Mouse (Mus musculus) T-helper 2 cell (primary cell): ENCODE measurements around the gene Il12a.

Experiments
- in situ Hi-C: fragments of 300-600 bp; cut with MboI, MseI; formaldehyde crosslinking; loops from one replicate; pipeline ENCODE4 v1.15.1; 2025; ENCODE audit warnings: high pct_unique_total_duplicates

Gene Il12a

DNA sequence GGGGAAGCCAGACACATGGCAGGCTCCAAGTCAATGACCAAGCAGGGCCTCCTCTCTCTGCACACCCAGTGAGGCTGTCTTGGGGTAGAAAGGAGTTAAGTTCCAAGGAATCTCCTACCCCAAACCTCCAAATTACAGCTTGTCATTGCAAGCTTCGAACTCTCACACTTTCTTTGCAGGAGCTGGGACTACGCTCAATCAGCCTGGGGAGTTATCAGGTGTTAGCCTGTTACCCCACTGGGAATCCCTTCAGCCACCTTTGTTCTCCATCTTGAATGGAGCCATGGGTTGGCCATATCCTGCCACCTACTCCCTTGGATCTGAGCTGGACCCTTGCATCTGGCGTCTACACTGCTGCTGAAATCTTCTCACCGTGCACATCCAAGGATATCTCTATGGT, at the start of gene Il12a:
TSS of gene Il12a (plus strand) at position 301 of the 400 bp plus-strand sequence.
- in situ Hi-C loops = no loop called here

DNA sequence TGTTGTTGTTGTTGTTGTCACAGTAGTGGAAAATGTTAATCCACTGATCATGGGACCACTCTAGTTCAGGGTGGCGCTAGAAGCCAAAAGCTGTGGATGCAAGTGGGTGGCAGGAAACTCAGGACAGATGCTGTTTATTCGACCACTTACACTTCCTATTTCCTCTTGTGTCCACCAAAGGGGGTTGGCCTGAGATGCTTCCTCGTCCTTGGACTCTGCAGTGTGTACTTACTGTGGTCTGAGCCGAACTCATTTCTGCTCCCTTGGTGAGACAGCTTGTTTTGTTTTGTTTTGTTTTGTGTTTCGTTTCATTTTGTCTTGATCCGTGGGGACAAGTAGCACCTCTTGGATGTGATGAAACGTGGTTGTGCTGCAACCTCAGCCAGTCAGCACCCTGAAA, 47.5 kb upstream of the Il12a start:
- in situ Hi-C loops = no loop called here

DNA sequence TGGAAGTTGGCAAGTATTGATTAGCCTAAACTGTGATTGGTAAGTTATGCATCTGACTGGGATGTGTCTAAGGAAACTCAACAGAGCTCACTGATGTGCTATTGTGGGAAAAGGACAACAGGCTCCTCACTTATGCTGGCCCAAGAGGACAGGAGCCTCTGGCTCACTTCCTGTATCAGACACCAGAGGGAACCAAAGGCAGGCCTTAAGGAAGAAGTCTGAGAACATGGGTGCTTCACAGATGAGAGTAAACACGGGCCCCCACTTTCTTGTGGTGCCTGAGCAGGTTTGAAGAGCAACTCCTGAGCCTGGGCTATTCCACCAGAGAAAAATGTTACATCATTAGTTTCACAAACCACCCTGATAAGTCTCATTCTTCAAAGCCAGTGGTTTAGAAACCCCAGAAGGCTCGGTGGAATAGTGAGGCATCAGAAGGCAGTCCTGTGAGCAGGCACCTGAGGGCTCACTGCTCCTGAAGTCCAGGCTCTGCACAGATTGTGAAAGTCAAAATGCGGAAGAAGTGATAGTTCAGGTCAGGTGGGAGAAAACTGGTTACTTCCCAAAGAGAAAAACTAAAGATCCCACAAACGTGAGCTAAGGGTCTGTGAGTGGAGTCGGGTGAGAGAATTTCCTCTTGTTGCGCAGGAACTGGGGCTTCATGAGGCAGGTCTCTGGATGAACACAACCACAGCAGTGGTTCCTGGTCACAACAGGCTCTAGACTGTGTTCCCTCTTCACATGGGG, 43.9 kb upstream of the Il12a start:
- in situ Hi-C loops = no loop called here

DNA sequence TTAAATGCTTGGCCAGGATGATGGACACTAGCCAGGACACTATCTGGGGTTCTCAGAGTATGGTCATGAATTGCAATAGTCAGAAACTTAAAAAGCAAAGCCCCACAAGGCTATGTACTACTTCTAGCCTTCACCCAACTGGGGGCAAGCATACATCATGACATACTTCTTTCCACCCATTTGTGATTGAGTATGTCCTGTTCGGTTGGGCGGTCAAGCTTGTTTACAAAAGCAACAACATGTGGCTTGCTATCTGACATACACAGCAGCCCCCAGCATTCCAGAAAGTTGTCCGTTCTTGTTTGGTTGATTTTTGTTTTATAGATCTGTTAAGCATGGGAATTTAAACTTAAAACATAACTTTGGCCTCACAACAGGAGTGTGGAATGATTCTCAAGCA, 43.2 kb upstream of the Il12a start:
- in situ Hi-C loops = no loop called here

DNA sequence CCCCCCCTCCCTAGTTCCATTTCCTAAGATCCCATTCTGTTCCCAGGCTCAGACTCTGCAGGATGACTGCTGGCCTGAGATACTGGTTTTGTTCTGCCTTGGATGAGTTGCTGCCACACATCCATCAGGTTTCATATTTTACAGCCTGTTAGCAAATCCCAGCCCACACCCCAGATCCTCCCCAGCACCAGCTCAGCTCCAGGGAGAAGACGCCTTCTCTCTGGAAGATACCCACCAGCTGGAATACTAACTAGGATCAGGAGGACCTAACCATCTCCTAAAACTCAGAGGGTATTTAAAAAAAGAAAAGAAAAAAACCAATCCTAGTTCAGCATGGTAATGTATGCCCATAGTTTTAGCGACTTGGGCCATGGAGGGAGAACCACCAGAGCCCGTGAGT, 40.2 kb upstream of the Il12a start:
- in situ Hi-C loops = no loop called here

DNA sequence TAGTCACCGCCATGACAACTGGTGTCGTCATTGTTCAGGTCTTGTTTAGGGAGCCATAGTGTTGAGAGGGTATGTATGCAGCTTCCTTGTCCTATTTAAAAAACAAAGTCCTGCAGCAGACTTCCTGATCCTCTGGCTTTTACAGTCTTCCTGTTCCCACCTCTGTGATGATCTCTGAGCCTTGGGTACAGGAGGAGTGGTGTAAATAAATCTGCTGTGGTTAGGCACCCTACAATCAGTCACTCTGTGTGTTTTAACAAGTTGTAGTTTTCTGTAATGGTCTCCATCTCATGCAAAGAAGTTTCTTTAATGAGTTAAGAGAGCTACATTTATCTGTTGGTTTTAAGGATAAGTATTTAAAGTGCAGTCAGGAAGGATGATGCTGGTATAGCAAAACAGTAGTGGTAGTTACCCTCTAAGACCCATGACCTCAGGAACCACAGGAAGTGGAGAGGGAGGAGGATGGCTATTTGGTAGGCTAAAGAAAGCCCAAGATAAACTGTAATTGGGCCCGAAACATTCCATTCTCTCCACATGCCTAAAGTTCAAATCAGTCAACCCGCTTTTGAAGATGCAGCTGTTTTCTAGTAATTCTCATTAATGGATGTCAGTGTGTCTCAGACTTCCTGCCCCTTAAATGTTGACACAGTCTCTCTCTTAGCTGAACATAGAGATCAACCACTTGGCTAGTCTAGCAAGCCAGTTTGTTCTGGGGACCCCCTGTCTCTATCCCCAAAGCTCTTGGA, 33.7 kb upstream of the Il12a start:
- in situ Hi-C loops = no loop called here

DNA sequence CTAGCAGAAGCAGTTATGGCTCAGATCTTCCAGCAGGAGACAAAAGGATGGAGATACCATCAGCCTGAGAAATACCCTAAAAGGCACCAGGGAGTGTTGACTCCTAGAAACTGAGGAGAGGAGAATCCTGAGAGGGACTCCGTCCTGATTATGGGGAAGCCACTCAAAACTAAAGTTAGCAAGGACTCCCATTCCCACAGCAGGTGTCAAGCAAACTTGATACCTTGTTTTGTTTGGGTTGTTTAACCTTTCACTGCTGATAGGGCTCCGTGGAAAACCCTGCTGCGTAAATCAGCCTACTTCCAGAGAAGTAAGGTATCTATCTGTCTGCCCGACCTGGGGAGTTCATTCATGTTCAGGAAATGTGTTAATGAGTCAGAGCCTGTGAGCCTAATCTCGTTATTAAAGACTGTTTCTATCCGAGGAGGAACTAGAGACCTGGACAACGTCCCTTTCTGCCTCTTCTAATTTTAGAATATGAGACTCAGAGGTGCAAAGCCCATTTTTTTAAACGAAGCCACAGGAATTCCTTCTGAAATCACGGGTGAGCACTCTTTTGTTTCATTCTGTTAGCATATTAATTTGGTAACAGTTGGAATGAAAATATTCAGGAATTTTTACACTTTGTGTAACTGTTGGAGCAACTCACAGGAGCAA, 32.7 kb upstream of the Il12a start:
- in situ Hi-C loops = no loop called here

DNA sequence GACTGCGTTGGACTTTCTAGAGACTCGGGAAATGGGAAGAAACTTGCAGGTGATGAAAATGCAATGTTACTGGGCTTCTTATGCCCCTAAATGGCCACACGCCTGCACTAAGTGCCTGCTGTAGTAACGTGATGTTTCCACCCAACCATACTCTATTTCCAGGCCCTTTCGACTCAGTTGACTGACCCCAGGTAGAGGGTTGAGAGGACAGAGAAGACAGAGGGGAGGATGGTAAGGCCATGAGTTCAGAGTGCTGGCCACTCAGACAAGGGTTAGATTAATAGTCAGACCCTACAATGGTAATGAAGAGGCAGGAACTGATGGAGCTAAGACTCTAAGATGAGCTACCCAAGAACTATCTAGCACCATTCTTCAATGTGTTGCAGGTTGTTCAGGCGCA, 30.4 kb upstream of the Il12a start:
- in situ Hi-C loops = loop anchor here (10.0 kb wide), 1 partner anchor 1405 kb away; no protein-coding TSS in a partner anchor

DNA sequence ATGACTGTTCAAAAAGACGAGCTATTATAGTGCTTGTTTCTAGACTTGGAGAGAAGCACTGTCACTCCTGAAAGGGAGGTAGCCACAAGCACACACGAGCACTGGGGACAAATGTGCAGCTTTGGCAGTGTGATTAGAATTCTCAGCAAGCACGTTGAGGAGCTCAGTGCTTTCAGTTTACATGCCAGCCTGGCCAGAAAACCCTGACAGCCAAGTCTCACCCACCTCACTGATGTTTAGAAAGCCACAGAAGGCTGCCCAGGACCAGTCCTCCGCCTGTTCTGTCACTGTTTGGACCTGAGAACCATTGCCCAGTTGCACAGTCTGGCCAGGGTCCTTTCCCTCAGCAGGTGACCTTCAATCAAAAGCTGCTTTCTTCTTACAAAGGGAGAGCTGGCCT, 29.9 kb upstream of the Il12a start:
- in situ Hi-C loops = loop anchor here (10.0 kb wide), 1 partner anchor 1406 kb away; no protein-coding TSS in a partner anchor

DNA sequence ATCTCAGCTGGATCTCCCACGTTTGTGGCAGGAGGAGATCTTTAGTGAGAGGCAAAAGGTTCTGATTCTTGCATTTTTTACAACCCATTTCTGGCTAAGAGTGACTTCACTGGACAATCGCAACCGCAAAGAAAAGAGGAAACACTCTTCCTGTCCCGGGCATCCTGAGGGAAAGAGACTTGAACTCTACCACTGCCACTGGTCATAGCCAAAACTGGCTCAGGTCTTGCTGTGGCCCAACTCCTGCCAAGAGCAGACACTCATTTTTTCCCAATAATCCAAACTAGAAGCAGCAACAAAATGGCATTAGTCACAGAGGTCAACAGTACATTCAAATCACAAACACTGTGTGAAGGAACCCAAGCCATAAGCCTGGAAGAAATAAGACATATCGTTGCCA, 28.1 kb upstream of the Il12a start:
- in situ Hi-C loops = loop anchor here (10.0 kb wide), 1 partner anchor 1408 kb away; no protein-coding TSS in a partner anchor

DNA sequence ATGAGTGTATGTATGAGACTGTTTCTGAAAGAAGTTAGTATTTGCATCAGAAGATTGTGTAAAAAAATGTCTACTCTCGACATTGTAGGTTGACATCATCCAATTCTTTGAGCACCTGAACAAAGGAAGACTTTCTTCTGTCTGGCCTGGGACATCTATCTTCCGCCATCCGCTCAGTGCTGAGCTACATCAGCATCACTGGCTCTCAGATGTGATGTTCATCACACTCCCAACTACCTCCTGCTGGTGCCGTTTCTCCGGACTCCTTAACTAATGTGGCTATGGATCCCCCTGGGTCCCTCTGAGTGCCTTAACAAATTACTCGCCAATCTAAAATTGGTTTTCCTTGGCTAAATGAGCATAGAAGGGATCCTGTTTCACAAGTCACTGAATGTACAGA, 26.1 kb upstream of the Il12a start:
- in situ Hi-C loops = loop anchor here (10.0 kb wide), 1 partner anchor 1410 kb away; no protein-coding TSS in a partner anchor

DNA sequence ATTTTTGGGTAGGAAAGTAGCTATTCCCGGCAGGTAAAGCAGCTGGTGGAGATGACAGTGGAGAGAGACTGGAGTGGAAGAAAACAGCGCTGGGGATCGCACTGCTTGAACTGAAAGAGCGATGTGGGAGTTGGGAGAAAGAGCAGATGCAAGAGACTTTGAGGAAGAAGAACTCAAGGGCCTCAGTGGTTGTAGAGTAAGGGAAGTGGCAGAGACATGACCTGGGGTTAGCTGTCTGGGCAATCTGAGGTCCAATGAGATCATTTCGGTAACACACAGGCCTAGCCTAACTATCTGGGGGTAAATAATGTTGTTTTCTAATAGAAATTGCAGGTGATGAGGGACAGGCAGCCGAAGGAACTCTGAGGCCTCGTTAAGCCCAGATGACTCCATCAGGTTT, 24.1 kb upstream of the Il12a start:
- in situ Hi-C loops = loop anchor here (10.0 kb wide), 1 partner anchor 1412 kb away; no protein-coding TSS in a partner anchor

DNA sequence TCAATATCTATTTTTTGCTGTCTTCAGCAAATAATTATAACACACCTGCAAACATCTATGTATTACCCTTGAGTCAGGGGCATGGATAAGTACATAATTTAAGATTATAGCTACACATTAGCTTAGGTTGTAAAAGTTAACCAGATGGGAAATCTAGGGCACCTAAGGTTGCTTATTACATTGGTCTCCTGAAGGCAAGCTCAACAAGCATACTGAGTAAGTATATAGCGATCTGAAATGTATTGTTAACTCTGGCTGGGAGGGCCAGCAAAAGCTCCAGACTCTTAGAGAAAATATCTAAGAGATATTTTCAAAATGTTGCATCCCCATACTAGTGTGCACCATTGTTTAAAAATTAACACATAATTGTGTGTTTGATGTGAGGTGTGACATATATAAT, 22.6 kb upstream of the Il12a start:
- in situ Hi-C loops = loop anchor here (10.0 kb wide), 1 partner anchor 1413 kb away; no protein-coding TSS in a partner anchor

DNA sequence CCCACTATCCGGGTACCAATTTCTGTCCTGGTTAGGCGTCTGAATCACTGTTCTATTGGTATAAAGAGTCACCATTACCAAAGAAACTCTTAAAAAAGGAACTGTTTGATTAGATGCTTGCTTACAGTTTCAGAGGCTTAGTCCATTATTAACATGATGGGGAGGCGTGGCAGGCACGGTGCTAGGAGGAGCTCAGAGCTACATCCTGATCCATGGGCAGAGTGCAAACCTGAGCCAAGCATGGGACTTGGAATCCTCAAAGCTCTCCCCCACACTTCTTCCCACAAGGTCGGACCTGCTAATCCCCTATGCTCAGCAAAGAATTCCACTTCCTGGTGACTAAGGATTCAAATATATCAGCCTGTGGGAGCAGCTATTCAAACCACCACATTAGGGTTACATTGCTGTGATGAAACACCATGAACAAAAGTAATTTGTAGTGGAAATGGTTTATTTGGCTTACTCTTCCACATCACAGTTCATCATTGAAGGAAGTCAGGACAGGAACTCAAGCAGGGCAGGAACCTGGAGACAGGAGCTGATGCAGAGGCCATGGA, 20.9 kb upstream of the Il12a start:
- in situ Hi-C loops = loop anchor here (10.0 kb wide), 1 partner anchor 1415 kb away; no protein-coding TSS in a partner anchor

DNA sequence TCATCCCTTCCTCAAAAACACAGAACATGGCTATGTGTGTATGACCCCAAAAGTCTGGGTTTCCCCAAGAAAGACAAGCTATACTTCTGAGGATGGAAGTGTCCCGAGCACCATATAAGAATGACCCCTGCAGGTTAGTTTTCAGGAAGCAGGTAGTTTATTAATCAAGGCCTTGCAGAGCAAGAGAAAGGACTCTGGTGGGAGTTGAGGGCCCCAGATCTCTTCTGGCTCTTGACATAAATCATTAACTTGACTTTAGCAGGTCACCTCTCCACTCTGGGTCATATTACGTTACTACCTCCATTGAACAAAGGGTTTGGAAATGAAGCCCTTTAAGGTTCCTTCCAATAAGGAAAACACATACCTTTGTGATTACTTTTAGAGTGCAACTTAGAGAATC, 15.7 kb upstream of the Il12a start:
- in situ Hi-C loops = no loop called here

DNA sequence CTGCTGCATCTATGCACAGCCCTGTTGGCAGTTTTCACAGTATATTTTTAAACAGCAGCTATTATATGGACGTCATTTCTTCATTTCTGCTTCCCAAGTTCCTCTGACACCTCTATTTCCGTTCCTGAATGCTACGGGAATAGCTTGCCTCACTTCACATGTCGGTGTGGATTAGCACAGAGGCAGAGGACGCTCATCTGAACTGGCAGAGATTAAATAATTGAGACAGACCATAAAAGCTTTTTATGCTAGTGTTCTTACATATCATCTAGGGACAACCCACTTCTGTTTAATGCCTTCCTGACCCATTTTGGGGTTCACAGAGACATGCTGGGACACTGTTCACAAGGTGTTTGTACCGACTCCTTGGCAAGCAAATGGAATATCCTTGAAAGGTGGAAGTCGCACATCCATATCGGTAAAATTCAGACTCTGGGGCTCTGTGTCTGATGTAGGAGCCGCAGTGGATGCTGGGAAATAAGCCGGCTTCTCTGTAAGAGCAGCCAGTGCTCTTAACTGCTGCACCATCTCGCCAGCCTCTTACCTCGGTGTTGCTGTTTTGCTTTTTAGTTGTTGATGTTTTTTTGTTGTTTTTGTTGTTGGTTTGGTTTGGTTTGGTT, 15.1 kb upstream of the Il12a start:
- in situ Hi-C loops = no loop called here

DNA sequence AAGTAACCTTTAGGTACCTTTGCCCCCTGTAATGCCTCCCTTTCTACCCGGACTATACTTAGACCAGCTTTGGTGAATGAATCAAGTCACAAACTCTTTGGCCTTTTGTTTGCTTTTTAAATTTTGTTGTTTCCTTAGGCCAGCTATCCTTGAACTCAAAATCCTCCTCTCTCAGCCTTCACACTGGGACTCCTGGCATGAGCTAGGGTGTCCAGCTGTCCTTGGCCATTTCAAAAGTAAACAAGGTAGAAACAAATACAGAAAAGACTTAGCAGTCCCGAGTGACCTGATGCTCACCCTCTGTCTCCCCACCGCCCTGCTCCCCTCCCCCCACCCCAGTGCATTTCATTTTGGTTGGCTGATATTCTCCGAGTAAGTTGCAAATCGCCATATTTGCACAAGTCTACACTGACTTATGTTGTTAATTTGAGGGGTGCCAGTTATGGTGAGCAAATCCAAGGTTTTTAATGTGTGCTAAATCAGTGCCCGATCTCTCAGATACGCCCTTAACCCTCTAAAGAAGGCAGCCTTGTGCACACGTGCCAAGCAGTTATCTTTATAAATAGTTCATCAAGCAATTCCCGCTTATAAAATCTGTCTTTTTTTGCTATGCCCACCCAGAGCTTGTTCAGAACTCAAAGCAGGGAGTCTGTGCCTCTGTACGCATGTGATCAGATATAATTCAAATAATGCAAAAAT, 14.3 kb upstream of the Il12a start:
- in situ Hi-C loops = no loop called here

DNA sequence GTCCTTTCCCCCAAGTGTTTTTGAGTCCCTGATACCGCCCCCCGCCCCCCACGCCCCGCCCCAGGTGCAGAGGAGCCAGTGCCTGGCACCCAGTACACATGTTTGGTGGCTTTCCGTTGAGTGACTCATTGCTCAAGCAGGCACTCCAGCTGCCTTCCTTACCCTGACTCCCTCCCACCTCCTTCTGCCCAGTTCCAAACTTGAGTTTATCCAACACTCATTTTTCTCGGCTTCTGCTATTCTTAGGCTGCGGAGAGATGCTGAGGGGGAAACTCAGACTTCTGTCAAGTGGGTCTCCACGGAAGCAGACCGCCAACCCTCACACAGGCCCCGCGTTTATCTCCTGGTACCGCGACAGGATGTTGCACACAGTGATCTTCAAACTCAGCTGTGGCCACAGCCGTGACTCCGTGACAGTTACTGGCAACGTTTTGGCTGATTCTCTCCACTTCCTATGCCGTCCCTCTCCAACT, 13.6 kb upstream of the Il12a start:
- in situ Hi-C loops = no loop called here

DNA sequence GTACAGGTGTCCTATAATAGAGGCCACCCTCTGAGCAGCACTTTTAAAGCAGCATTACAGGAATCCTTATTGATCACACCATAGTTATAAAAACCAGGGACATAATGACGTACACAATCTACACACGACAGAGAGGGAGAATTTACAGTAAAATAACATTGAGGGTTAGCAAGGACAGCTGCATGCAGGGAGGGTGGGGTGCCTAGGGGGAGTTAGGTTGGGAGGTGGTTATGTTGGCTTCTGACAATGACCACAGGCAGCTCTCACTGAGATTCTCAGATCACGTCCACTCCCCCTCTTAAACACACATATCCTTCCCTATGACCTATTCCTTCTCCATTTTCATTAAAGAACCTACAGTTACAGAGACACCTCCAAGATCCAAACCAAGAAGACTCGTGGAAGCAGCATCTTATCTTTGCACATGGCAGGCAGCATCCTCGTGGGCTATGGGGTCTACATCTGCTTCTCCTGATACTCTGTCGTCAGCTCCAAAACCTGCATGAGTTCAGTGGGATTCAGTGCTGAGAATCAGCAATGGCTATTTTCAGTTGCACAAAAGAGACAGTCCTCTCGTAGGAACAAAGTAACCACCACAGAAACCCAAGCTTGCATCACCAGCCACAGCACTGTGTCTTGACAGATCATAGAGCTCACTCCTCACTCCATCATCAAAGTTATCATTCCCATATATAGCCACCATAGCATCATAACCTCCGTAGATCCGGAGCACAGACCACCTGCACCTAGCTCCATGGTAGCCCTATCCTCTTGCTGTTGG, 11.4 kb upstream of the Il12a start:
- in situ Hi-C loops = no loop called here

DNA sequence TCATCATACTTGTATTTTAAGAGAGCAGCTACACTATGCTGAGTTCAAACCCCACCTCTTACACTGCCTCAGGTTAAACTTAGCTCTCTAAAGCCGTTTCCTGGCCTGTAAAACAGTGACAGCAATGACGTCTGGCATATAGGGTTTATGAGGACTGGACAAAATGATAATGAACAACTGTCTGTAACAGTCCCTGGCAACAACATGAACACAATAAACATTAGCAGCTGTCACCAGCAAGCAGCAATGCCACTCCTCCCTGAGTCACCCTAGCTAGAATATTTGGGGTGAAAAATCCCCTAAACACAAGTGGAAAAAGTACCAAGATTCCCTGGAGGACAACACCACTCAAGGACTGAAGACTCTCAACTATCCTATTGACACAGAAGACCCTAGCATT, 6.9 kb upstream of the Il12a start:
- in situ Hi-C loops = no loop called here
